Mouse (Mus musculus) neural tube, embryonic 11.5 days (tissue): Measurements from ENCODE around the gene Sesn2. TPM values are rescaled to one million over a fixed set of nuclear protein-coding genes. Genes with fewer than 3 reads are reported as not detected.

ENCODE experiments used
- ATAC-seq: fragments of 200-750 bp; cut with Nextera tagmentation; 2 replicates; pipeline ENCODE4 v1.8.0; 2017; ENCODE audit warnings: moderate number of reproducible peaks, mild to moderate bottlenecking, moderate TSS enrichment, moderate library complexity; ENCODE audit not compliant: insufficient read depth, low FRiP score, low TSS enrichment
- DNase-seq: peaks from one replicate; pipeline ENCODE4 v3.0.0-alpha.2; 2015; ENCODE audit warnings: low spot score
- H3K27ac ChIP-seq: fragments of 300-500 bp; sonication (generic); 2 replicates; pipeline ENCODE4 v1.5.1; 2014; ENCODE audit warnings: low read depth, mild to moderate bottlenecking, low read length
- H3K27me3 ChIP-seq: fragments of 300-500 bp; sonication (generic); 2 replicates; pipeline ENCODE4 v1.6.1; 2014; ENCODE audit warnings: mild to moderate bottlenecking, low read length, mixed read lengths; ENCODE audit not compliant: control insufficient read depth, insufficient read depth
- H3K36me3 ChIP-seq: fragments of 300-500 bp; sonication (generic); 2 replicates; pipeline ENCODE4 v1.6.1; 2014; ENCODE audit warnings: mild to moderate bottlenecking, low read length, moderate library complexity, mixed read lengths; ENCODE audit not compliant: control insufficient read depth, insufficient read depth
- H3K4me1 ChIP-seq: fragments of 300-500 bp; sonication (generic); 2 replicates; pipeline ENCODE4 v1.6.1; 2014; ENCODE audit warnings: low read length, mixed read lengths; ENCODE audit not compliant: control insufficient read depth, insufficient read depth
- H3K4me2 ChIP-seq: fragments of 300-500 bp; sonication (generic); 2 replicates; pipeline ENCODE4 v1.6.1; 2014; ENCODE audit warnings: low read depth, mild to moderate bottlenecking, moderate library complexity
- H3K4me3 ChIP-seq: fragments of 300-500 bp; sonication (generic); 2 replicates; pipeline ENCODE4 v1.5.1; 2014; ENCODE audit warnings: low read depth, low read length
- H3K9ac ChIP-seq: fragments of 300-500 bp; sonication (generic); 2 replicates; pipeline ENCODE4 v1.6.1; 2014; ENCODE audit warnings: mild to moderate bottlenecking, low read length
- H3K9me3 ChIP-seq: fragments of 300-500 bp; sonication (generic); 2 replicates; pipeline ENCODE4 v1.6.1; 2016; ENCODE audit warnings: low read length; ENCODE audit not compliant: control insufficient read depth
- WGBS: fragments of 180-500 bp; shearing (Covaris S2); extraction: QIAGEN DNeasy Blood & Tissue Kit; methylation state at CpG from one replicate; pipeline ENCODE4 v1.1.7; 2014; 5-methylcytosine and 5-hydroxymethylcytosine counted together
- polyA plus RNA-seq: library from polyadenylated mRNA; unstranded; fragments of >200 nt; fragmentation: Nextera tagmentation; extraction: Ambion mirVana; gene quantifications from 2 replicates; pipeline ENCODE4 v1.2.1, GENCODE M21; 2014

The Sesn2 gene
- polyA plus RNA-seq, 1 experiment from 2014 or later = 6.1 TPM

- Histone ChIP-seq H3K4me2 (no peak overlapping the region), H3K27me3 (no peaks in the 10 kb centered on the region), H3K9ac (no peak overlapping the region), H3K4me1 (no peaks in the 10 kb centered on the region), H3K27ac (no peak overlapping the region), H3K9me3 (no peaks in the 10 kb centered on the region), H3K4me3 (no peak overlapping the region), H3K36me3 (peaks cover 8% of the 10 kb centered on the region)
- ATAC-seq (no peak), DNase-seq (no peak)
- WGBS = 95% methylated on average over 6 of the region's 6 CpGs
Observed at GRCm38 (mm10) chr4:132455561-132455960, 54.7 kb downstream of the Sesn2 start.

- no peak for ATAC-seq
- no peak overlapping the region for H3K4me3 ChIP-seq
- H3K27ac ChIP-seq = no peak overlapping the region
- no peaks in the 10 kb centered on the region for H3K4me1 ChIP-seq
- WGBS = 85% methylated on average over 3 of the region's 3 CpGs
- H3K4me2 ChIP-seq = no peak overlapping the region
- no peaks in the 10 kb centered on the region for H3K27me3 ChIP-seq
- H3K9me3 ChIP-seq = no peaks in the 10 kb centered on the region
- no peak overlapping the region for H3K9ac ChIP-seq
- no peak for DNase-seq
- peaks cover 8% of the 10 kb centered on the region for H3K36me3 ChIP-seq
Observed at GRCm38 (mm10) chr4:132455146-132455545, 55.2 kb downstream of the Sesn2 start.

DNA sequence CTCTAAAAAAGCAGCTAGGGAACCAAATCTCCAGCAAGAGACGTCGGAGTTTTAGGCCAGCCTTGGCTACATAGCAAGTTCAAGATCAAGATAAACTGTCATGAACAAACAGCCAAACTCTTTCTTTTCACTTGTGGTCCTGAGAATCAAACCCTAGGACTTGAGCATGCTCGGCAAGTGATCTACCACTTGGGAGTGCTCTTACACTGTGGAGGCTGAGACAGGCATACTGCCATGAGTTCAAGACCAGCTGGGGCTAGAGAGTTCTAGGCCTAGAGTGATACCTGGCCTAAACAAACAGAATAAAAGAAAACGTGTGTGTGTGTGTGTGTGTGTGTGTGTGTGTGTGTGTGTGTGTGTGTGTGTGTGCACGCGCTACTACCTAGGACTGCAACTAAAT lies 56.1 kb downstream of the Sesn2 start:
- no peaks in the 10 kb centered on the region for H3K27me3 ChIP-seq
- H3K4me1 ChIP-seq = no peaks in the 10 kb centered on the region
- WGBS = 79% methylated on average over 6 of the region's 6 CpGs
- H3K9me3 ChIP-seq = no peaks in the 10 kb centered on the region
- H3K27ac ChIP-seq = no peak overlapping the region
- H3K36me3 ChIP-seq = peaks cover 2% of the 10 kb centered on the region; the same call in 1 of the 2 replicates
- DNase-seq (no peak), ATAC-seq (no peak)
- no peak overlapping the region for H3K9ac ChIP-seq
- H3K4me3 ChIP-seq = no peak overlapping the region
- H3K4me2 ChIP-seq = no peak overlapping the region

DNA sequence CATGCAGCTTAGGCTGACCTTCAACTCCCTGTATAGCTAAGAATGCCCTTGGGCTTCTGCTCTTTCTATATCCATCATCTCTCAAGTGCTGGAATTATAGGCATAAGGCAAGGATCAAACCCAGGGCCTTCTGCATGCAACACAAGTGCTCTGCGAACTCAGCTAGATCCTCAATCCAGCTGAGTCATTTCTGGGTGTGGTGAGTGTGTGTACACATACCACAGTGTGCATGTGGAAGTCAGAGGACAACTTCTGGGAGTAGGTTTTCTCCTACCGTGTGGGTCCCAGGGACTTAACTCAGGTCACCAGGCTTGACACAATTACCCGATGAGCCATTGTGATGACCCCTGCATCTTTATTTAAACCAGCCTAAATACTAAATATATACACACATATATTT lies 60.5 kb downstream of the Sesn2 start:
- Histone ChIP-seq H3K27me3 (no peaks in the 10 kb centered on the region), H3K36me3 (no peaks in the 10 kb centered on the region), H3K9me3 (no peaks in the 10 kb centered on the region), H3K4me3 (no peak overlapping the region), H3K9ac (no peak overlapping the region), H3K4me2 (no peak overlapping the region), H3K4me1 (no peaks in the 10 kb centered on the region), H3K27ac (no peak overlapping the region)
- no peak for DNase-seq
- 91% methylated on average over 3 of the region's 3 CpGs for WGBS
- no peak for ATAC-seq

DNA sequence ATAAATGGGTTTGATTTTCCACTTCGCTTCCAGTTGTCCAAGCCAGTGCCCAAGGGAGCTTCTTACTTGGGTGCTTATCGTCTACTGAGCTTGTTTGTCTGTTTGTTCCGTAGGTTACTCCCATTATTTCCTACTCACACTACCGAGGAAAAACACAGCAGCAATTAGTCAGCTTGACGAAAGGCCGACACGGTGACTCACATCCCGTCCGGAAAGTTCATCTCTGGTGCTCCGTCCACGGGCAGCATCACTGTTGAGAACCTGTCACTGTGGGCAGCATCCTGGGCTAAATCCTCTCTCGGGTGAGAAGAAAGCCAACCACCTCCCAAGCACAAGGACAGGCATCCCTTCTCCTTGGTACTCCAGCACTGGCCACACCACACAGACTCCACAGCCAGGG lies 64.2 kb downstream of the Sesn2 start:
- Histone ChIP-seq H3K9me3 (no peaks in the 10 kb centered on the region), H3K36me3 (no peaks in the 10 kb centered on the region), H3K27ac (no peak overlapping the region), H3K27me3 (no peaks in the 10 kb centered on the region), H3K4me3 (no peak overlapping the region), H3K4me2 (no peak overlapping the region), H3K9ac (no peak overlapping the region), H3K4me1 (no peaks in the 10 kb centered on the region)
- DNase-seq = no peak
- 84% methylated on average over 12 of the region's 12 CpGs for WGBS
- no peak for ATAC-seq

- Histone ChIP-seq H3K4me3 (no peak overlapping the region), H3K9ac (no peak overlapping the region), H3K4me1 (no peaks in the 10 kb centered on the region), H3K36me3 (no peaks in the 10 kb centered on the region), H3K27me3 (no peaks in the 10 kb centered on the region), H3K4me2 (no peak overlapping the region), H3K9me3 (no peaks in the 10 kb centered on the region), H3K27ac (no peak overlapping the region)
- no peak for ATAC-seq
- DNase-seq = no peak
- 87% methylated on average over 8 of the region's 8 CpGs for WGBS
Observed at GRCm38 (mm10) chr4:132444516-132444915, 65.8 kb downstream of the Sesn2 start.

Other genes with a start within 250 kb of the Sesn2 start
- 36.9 and 41.6 TPM in 2 replicates for gene Gmeb1, start 248.9 kb downstream of the Sesn2 start, polyA plus RNA-seq
- 59.7 and 59.8 TPM in 2 replicates for gene Taf12, start 236.1 kb downstream of the Sesn2 start, polyA plus RNA-seq
- gene Rab42, start 207.1 kb downstream of the Sesn2 start, polyA plus RNA-seq = 0.74 and 0.78 TPM in 2 replicates
- gene Trnau1ap, start 181.0 kb downstream of the Sesn2 start, polyA plus RNA-seq = 79.3 and 82.9 TPM in 2 replicates
- gene Rcc1, start 156.9 kb downstream of the Sesn2 start, polyA plus RNA-seq = 68.2 and 70.8 TPM in 2 replicates
- gene Phactr4, start 88.0 kb downstream of the Sesn2 start, polyA plus RNA-seq = 24.7 and 26.9 TPM in 2 replicates
- 15.7 and 17.0 TPM in 2 replicates for gene Med18, start 46.6 kb downstream of the Sesn2 start, polyA plus RNA-seq
- 1,030 and 1,051 TPM in 2 replicates for gene Atpif1, start 23.2 kb upstream of the Sesn2 start, polyA plus RNA-seq
- 211 and 219 TPM in 2 replicates for gene Dnajc8, start 25.0 kb upstream of the Sesn2 start, polyA plus RNA-seq
- 0.12 and 0.21 TPM in 2 replicates for gene Ptafr, start 53.6 kb upstream of the Sesn2 start, polyA plus RNA-seq
- 28.4 TPM in 2 replicates for gene Eya3, start 128.5 kb upstream of the Sesn2 start, polyA plus RNA-seq
- 4.2 and 4.6 TPM in 2 replicates for gene Xkr8, start 222.0 kb upstream of the Sesn2 start, polyA plus RNA-seq
- 1.8 and 2.0 TPM in 2 replicates for gene Smpdl3b, start 246.8 kb upstream of the Sesn2 start, polyA plus RNA-seq